Mouse (Mus musculus) midbrain, embryonic 10.5 days (tissue): ENCODE measurements at regions not wholly inside any gene's neighbourhood (a gene's known extent, or its start where the extent isn't known, plus 50 kb on each side); places are given as distances from the start of the nearest gene placed in this dataset.

Source experiments
- DNase-seq: peaks from one replicate; pipeline ENCODE4 v3.0.0-alpha.2; 2017; ENCODE audit warnings: low spot score
- H3K27ac ChIP-seq: fragments of 300-500 bp; sonication (generic); replicated peaks from 2 replicates; pipeline ENCODE4 v1.5.1; 2016; ENCODE audit warnings: mild to moderate bottlenecking
- H3K27me3 ChIP-seq: fragments of 300-500 bp; sonication (generic); 2 replicates; pipeline ENCODE4 v1.6.1; 2016; ENCODE audit warnings: low read depth, mild to moderate bottlenecking; ENCODE audit not compliant: poor library complexity, severe bottlenecking
- H3K36me3 ChIP-seq: fragments of 300-500 bp; sonication (generic); 2 replicates; pipeline ENCODE4 v1.6.1; 2016; ENCODE audit warnings: mild to moderate bottlenecking, moderate library complexity
- H3K4me1 ChIP-seq: fragments of 300-500 bp; sonication (generic); 2 replicates; pipeline ENCODE4 v1.6.1; 2016
- H3K4me3 ChIP-seq: fragments of 300-500 bp; sonication (generic); 2 replicates; pipeline ENCODE4 v1.5.1; 2016; ENCODE audit warnings: mild to moderate bottlenecking, moderate library complexity
- H3K9me3 ChIP-seq: fragments of 300-500 bp; sonication (generic); replicated peaks from 2 replicates; pipeline ENCODE4 v1.6.1; 2016; ENCODE audit warnings: mild to moderate bottlenecking
- WGBS: fragments of 180-500 bp; shearing (Covaris S2); methylation state at CpG from one replicate; pipeline ENCODE4 v1.1.7; 2016; 5-methylcytosine and 5-hydroxymethylcytosine counted together

DNA sequence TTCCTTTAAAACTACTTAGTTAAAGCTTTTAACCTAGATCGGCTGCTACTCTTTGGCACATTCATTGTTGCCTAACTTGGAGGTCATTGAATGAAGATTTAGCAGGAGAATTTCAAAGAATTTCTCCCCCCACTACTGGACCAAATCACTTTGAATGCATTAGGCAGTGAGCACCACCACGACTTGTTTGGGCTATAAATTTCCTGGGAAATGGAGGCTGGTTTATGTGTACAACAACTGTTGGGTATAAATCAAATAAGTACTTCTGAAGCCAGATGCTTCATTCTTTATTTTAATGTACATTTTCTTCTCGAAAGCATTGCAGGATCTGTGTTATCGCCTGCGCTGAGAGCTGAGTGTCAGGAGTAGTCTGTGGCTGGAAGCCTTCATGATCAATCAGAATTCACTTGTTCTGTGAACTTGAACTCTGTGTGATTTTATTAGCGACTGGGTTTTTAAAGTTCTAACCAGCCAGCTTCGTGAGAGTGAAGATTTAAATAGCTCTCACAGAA lies 226.5 kb upstream of the Fat1 start:
- Histone ChIP-seq H3K36me3 (no peaks in the 10 kb centered on the region), H3K27me3 (no peaks in the 10 kb centered on the region), H3K9me3 (no peaks in the 10 kb centered on the region), H3K4me3 (no peak overlapping the region), H3K4me1 (no peaks in the 10 kb centered on the region), H3K27ac (no peak overlapping the region)
- DNase-seq: no peak
- WGBS: 87% methylated on average over 7 of the region's 7 CpGs

DNA sequence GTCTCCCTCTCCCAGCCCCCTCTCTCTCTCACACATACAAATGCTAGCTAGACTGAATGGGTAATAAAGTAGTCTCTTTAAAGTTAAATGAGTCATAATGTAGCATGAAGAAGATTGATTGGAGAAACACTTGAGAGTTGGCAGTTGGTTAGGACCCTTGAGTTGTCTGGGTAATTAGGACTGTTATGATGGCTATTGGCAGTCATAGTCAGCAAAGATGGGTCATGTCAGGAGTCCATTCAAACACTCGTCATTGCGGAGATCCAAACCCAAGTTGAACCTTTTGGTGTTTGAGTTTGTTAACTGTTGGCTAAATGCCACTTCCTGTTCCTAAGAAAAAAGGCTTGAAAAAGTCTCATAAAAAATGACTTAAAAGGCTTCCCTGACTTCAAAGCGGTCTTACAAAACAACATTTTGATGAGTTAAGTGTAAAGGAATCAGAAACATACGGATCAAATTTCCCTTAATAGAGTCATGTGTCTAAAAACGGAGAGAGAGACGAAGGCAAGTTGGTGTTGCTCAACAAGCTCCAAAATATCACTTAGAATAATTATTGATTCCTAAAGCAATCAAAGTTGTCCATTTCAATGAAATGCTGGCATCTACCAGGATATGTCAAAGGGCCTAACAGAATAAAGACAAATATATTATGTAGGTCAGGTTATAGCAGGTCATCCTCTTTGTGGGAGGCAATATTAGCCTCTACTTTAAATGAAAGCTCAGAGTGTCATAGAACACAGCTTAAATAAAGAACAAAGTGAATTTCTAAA lies 225.9 kb upstream of the Fat1 start:
- Histone ChIP-seq H3K27ac (no peak overlapping the region), H3K4me3 (no peak overlapping the region), H3K36me3 (no peaks in the 10 kb centered on the region), H3K4me1 (no peaks in the 10 kb centered on the region), H3K27me3 (no peaks in the 10 kb centered on the region), H3K9me3 (no peaks in the 10 kb centered on the region)
- DNase-seq: no peak
- 83% methylated on average over 6 of the region's 6 CpGs for whole genome bisulfite sequencing

DNA sequence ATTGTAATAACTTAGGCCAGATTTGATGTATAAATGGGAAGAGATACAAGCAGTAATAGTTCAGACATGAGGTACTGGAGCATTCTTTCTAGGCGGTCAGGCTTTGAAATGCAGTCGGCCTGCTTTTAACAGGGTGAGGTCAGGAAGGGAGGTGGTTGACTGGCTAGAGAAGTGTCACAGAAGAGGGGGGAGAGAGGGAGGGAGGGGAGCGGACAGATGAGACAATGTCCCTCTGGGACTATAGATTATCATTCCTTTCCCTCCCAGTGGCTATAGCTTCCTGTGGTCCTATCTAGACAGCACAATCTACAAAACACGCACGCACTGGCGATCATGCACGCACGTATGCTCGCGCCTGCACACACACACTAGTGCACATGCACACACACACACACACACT lies 200.7 kb upstream of the Fat1 start:
- 89% methylated on average over 10 of the region's 10 CpGs for WGBS
- H3K27ac ChIP-seq: no peak overlapping the region
- H3K9me3 ChIP-seq: no peaks in the 10 kb centered on the region
- no peak for DNase-seq
- no peak overlapping the region for H3K4me3 ChIP-seq
- H3K27me3 ChIP-seq: no peaks in the 10 kb centered on the region
- no peaks in the 10 kb centered on the region for H3K4me1 ChIP-seq
- no peaks in the 10 kb centered on the region for H3K36me3 ChIP-seq

DNA sequence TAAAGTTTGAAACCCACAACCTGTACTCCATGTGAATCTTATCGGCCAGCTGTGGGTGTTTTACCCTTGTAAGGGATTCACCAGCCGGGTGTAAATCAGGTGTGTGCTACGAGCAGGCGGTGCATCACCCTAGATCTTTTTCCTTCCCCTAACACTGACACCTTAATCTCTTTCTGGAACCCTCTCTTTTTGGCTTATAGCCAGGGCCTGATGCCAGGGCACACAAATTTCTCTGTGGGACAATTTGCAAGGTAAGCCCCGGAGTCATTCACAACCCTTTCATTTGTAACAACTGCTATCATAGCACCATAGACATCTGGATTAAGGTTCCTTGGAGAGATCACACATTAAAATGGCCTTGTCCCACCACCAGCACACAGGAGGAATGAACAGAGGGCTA lies 199.4 kb upstream of the Fat1 start:
- Histone ChIP-seq H3K9me3 (no peaks in the 10 kb centered on the region), H3K27ac (no peak overlapping the region), H3K4me3 (no peak overlapping the region), H3K4me1 (no peaks in the 10 kb centered on the region), H3K36me3 (no peaks in the 10 kb centered on the region), H3K27me3 (no peaks in the 10 kb centered on the region)
- 91% methylated on average over 5 of the region's 5 CpGs for WGBS
- DNase-seq: no peak

DNA sequence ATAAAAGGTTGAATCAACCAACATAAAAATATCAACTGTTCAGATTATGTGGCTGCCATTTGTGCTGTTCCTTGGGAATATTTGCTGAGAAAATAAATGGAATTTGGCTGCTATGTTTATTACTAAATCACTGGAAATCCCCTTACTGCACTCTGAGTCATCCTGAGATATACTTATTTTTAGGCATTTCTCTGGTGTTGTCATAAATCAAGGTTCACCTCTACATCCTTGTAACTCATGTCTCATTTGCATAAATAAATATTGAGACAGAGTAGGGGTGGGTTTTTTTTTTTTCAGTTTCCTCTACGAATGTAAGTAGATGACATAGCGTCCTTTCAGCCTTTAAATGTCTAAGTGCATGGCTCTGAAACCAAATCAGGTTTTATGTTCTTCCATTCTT lies 191.9 kb upstream of the Fat1 start:
- Histone ChIP-seq H3K4me3 (no peak overlapping the region), H3K36me3 (no peaks in the 10 kb centered on the region), H3K27me3 (no peaks in the 10 kb centered on the region), H3K4me1 (peaks cover 16% of the 10 kb centered on the region), H3K9me3 (no peaks in the 10 kb centered on the region), H3K27ac (no peak overlapping the region)
- no peak for DNase-seq
- 87% methylated on average over 2 of the region's 2 CpGs for WGBS

DNA sequence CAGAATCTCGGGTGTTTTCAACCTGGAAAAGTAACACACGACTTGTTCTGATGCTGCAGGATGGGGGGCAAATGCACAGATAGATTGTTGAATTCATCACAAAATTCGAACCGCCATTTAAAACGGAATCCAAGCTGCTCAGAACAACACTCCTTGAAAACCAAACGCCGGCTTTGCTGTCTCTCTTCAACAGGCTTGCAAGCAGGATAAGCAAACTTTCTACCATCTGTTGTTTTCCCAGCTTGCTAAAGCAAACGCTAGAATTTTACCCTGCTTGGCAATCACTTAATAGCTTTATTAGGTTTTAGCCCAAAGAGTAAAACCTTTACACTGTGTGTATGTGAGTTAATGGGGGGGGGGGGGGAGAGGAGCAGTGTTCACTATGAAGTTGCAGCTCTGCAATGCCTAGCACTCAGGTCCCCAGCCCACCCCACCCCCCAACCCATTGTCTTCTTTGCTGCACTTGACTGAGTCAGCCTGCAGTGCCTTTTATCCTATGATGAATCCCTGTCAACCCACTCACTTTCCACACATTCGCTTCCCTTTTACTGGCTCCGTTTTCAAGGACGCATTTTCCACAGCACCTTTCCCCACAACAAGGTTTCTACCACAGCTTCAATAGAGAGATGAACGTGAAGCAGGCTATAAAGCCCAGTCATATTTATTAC lies 190.1 kb upstream of the Fat1 start:
- Histone ChIP-seq H3K4me3 (no peak overlapping the region), H3K36me3 (no peaks in the 10 kb centered on the region), H3K27ac (peak overlapping the region; percentile 67), H3K4me1 (peaks cover 16% of the 10 kb centered on the region), H3K9me3 (no peaks in the 10 kb centered on the region), H3K27me3 (no peaks in the 10 kb centered on the region)
- peak; percentile 19 for DNase-seq
- 70% methylated on average over 12 of the region's 12 CpGs for WGBS

DNA sequence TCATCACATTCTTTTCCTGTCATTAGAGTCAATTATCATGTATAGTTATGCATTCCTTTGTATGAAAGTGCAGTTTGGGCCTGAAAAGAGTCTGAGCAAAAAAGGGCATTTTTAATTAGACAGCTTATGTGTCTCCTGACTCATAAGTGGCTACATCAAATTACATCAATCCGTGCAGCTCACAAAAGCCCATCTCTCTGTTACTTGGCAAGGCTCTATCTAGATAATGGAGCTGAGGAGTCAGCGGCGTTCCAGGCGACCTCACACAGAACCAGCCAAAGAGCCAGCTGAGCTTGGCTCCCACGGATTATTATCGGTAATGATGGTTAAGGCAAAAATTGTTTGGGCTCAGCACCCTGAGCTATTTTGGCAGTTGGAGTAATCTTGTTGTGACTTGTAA lies 176.5 kb upstream of the Fat1 start:
- H3K4me3 ChIP-seq: no peak overlapping the region
- no peaks in the 10 kb centered on the region for H3K9me3 ChIP-seq
- H3K27ac ChIP-seq: no peak overlapping the region
- no peaks in the 10 kb centered on the region for H3K27me3 ChIP-seq
- no peak for DNase-seq
- H3K4me1 ChIP-seq: no peaks in the 10 kb centered on the region
- 85% methylated on average over 6 of the region's 6 CpGs for WGBS
- no peaks in the 10 kb centered on the region for H3K36me3 ChIP-seq

DNA sequence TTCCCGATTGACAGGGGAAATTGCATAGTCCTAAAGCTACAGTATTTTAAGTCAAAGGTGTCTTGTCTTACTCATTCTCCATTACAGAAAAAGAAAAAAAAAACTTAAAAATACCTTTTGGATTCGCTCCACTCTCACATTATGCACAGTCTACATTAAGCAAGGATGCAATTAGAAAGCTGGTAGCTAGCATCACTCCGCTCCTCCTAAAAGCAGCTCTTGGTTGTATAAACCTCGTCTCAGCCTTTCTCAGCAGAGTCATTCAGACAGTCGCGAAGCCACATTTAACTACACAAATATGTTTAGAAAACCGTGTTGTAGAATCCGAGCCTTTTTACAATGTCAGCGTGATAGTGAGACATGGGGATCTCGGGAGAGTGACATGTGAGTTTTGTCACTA lies 172.5 kb upstream of the Fat1 start:
- Histone ChIP-seq H3K4me1 (no peaks in the 10 kb centered on the region), H3K4me3 (no peak overlapping the region), H3K27me3 (no peaks in the 10 kb centered on the region), H3K9me3 (no peaks in the 10 kb centered on the region), H3K36me3 (no peaks in the 10 kb centered on the region), H3K27ac (no peak overlapping the region)
- WGBS: 92% methylated on average over 10 of the region's 10 CpGs
- DNase-seq: no peak

DNA sequence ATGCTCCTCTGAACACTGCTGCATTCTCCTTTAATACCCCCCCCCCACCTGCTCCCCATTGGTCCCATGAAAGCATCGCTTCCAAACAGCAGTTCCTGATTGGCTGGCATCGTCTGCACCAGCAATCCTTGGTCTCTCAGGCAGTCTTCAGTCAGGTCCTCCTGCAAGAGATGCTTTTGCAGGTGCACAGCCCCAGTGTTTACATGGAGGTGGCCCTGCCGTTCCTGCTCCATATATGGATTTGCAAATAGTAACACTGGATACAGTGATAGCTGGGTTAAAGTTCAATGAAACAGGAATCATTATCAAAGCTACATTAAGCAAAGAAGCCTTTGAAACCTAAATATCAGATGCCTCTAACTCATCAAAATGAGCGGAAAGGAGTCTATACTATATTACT lies 170.1 kb upstream of the Fat1 start:
- H3K9me3 ChIP-seq: no peaks in the 10 kb centered on the region
- no peaks in the 10 kb centered on the region for H3K27me3 ChIP-seq
- DNase-seq: no peak
- H3K4me3 ChIP-seq: no peak overlapping the region
- 84% methylated on average over 4 of the region's 4 CpGs for WGBS
- H3K4me1 ChIP-seq: no peaks in the 10 kb centered on the region
- no peak overlapping the region for H3K27ac ChIP-seq
- H3K36me3 ChIP-seq: no peaks in the 10 kb centered on the region

DNA sequence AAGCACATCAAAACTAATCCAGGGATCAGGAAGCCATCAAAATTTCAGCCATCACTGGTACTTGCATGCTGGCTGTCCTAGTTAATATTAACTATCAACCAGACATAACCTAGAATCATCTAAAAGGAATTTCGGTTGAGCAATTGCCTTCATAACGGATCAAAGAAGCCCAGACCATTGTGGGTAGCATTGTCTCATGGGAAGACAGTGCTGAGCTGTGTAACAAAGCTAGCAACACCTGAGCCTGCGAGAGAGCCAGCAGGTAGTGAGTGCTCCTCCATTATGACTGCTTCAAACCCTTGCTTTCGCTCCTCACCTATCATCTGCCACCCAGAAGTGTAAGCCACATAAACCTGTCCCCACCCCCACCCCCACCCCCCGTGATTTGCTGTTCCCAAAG lies 169.6 kb upstream of the Fat1 start:
- H3K36me3 ChIP-seq: no peaks in the 10 kb centered on the region
- DNase-seq: no peak
- no peaks in the 10 kb centered on the region for H3K27me3 ChIP-seq
- H3K4me1 ChIP-seq: no peaks in the 10 kb centered on the region
- no peak overlapping the region for H3K27ac ChIP-seq
- no peak overlapping the region for H3K4me3 ChIP-seq
- H3K9me3 ChIP-seq: no peaks in the 10 kb centered on the region
- 81% methylated on average over 5 of the region's 5 CpGs for WGBS

DNA sequence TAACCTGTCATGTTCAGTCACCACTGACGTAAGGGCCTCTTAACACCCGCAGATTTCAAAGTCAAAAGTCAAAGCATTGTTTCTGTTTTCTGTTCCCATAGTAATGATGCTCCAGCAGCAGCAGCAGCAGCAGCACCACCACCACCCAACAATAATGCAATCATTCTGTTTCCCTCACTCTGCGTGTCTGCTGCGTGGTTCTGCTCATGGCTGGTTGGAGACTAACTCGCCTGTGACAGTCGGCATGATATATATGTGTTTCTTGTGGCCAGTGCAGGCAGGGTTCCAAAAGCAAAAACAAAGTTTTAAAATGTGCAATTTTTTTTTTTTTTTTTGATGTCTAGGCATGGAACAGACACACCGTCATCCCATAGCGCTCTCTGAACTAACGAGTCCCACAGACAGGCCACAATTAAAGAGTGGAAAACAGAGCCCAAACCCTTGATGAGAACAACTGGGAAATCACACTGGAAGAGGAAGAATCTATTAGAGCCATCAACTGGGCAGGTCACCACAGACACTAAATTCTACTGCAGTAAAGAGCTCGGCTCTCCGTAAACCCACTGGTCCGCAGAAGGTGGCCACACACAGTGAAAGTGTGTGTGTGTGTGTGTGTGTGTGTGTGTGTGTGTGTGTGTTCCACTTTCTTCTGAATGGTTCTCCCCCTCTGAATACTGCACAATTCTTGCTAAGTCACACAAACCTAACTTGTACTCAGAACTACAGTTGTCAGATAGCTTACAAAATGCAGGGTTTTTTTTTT lies 169.0 kb upstream of the Fat1 start:
- no peaks in the 10 kb centered on the region for H3K36me3 ChIP-seq
- no peak for DNase-seq
- no peaks in the 10 kb centered on the region for H3K9me3 ChIP-seq
- no peaks in the 10 kb centered on the region for H3K4me1 ChIP-seq
- H3K27me3 ChIP-seq: no peaks in the 10 kb centered on the region
- 84% methylated on average over 12 of the region's 12 CpGs for WGBS
- no peak overlapping the region for H3K27ac ChIP-seq
- H3K4me3 ChIP-seq: no peak overlapping the region

DNA sequence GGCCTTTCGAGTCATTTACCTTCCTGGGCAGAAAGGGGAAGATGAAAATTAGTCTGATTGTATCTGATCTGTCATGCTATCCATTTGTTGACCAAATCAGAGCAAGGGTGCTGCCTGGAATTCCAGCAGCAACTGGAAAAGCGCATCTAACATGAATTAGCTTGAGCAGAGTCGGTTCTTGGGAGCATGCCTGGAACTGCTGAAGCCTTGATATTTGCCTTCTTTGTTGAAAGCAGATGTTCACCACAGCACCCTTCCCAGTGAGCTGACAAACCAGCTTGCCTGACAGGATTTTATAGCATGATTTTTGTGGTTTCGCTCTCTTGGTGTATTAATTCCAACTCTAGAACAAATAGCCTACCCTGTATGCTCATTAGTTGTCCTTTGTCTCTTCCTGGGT lies 168.0 kb upstream of the Fat1 start:
- 91% methylated on average over 4 of the region's 4 CpGs for WGBS
- Histone ChIP-seq H3K4me3 (no peak overlapping the region), H3K4me1 (no peaks in the 10 kb centered on the region), H3K27me3 (no peaks in the 10 kb centered on the region), H3K27ac (no peak overlapping the region), H3K9me3 (no peaks in the 10 kb centered on the region), H3K36me3 (no peaks in the 10 kb centered on the region)
- no peak for DNase-seq

DNA sequence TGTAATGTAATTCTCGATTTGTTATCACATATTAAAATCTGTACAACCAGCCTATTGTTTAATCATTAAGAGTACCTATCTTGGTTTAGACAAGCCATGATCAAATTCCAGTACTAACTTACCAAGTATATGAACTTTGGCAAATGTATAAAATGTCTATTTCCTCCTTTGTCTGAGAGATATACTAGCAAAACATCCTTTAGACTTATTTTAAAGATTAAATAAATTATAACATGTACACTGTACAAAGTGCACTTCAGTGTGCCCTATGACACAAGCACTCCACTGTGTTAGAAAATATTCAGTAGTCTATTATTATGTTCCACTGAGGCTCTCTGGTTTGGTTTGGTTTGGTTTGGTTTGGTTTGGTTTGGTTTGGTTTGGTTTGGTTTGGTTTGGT lies 156.0 kb upstream of the Fat1 start:
- Histone ChIP-seq H3K9me3 (no peaks in the 10 kb centered on the region), H3K27ac (no peak overlapping the region), H3K4me1 (no peaks in the 10 kb centered on the region), H3K27me3 (no peaks in the 10 kb centered on the region), H3K4me3 (no peak overlapping the region), H3K36me3 (no peaks in the 10 kb centered on the region)
- 91% methylated on average over 1 of the region's 1 CpGs for WGBS
- DNase-seq: no peak
